Mouse (Mus musculus) heart, adult 9 months (tissue): Measurements from ENCODE around the gene Ndufb11.

Experiments
- DNase-seq, 2 experiments: peaks; one replicate each; pipeline ENCODE4 v3.0.0; 2022; ENCODE audit warnings: low spot score in 2 of 2

Ndufb11 gene

GRCm38 (mm10) chrX:20617176-20617902, at the start of gene Ndufb11, which contains the start of gene Rbm10:
Ndufb11 (minus strand) TSS chrX:20617619.
Rbm10 (plus strand) TSS chrX:20617503.
- peak; percentile 85 to 88 for DNase-seq

- DNase-seq = no peak
Measured at GRCm38 (mm10) chrX:20663444-20663790, 46.0 kb upstream of the Ndufb11 start.

GRCm38 (mm10) chrX:20662716-20663443, 45.5 kb upstream of the Ndufb11 start:
- peak; percentile 85 to 91 for DNase-seq

GRCm38 (mm10) chrX:20662317-20662715, 44.9 kb upstream of the Ndufb11 start:
- DNase-seq = no peak

- peak; percentile 7 to 8 for DNase-seq
Measured at GRCm38 (mm10) chrX:20658891-20659406, 41.5 kb upstream of the Ndufb11 start.

- peak; percentile 74 to 76 for DNase-seq
Measured at GRCm38 (mm10) chrX:20658026-20658652, 40.7 kb upstream of the Ndufb11 start, which contains the start of gene Uba1. Uba1 (plus strand) TSS chrX:20658326.

- DNase-seq = no peak
Measured at GRCm38 (mm10) chrX:20657593-20657992, 40.2 kb upstream of the Ndufb11 start.

- DNase-seq = peak in 1 of 2 experiments; percentile 9
Measured at GRCm38 (mm10) chrX:20644780-20645179, 27.4 kb upstream of the Ndufb11 start.

- DNase-seq = no peak
Measured at GRCm38 (mm10) chrX:20638141-20638540, 20.7 kb upstream of the Ndufb11 start.

- peak in 1 of 2 experiments; percentile 19 for DNase-seq
Measured at GRCm38 (mm10) chrX:20617903-20618399, 532 bp upstream of the Ndufb11 start.

- no peak for DNase-seq
Measured at GRCm38 (mm10) chrX:20616861-20617175, 601 bp downstream of the Ndufb11 start.

- DNase-seq = no peak
Measured at GRCm38 (mm10) chrX:20608500-20608899, 8.9 kb downstream of the Ndufb11 start.

GRCm38 (mm10) chrX:20587968-20588367, 29.5 kb downstream of the Ndufb11 start:
- DNase-seq = no peak

GRCm38 (mm10) chrX:20573927-20574326, 43.5 kb downstream of the Ndufb11 start:
- no peak for DNase-seq

GRCm38 (mm10) chrX:20572683-20573082, 44.7 kb downstream of the Ndufb11 start:
- DNase-seq = no peak

GRCm38 (mm10) chrX:20571024-20571423, 46.4 kb downstream of the Ndufb11 start:
- DNase-seq = peak; percentile 54 to 68
